Mouse (Mus musculus): ENCODE measurements around the gene Wnt2. TPM values are rescaled to one million over a fixed set of nuclear protein-coding genes. Genes with fewer than 3 reads are reported as not detected.

Gene Wnt2
- not detected for polyA plus RNA-seq (2017; shearing (Covaris generic))

DNA sequence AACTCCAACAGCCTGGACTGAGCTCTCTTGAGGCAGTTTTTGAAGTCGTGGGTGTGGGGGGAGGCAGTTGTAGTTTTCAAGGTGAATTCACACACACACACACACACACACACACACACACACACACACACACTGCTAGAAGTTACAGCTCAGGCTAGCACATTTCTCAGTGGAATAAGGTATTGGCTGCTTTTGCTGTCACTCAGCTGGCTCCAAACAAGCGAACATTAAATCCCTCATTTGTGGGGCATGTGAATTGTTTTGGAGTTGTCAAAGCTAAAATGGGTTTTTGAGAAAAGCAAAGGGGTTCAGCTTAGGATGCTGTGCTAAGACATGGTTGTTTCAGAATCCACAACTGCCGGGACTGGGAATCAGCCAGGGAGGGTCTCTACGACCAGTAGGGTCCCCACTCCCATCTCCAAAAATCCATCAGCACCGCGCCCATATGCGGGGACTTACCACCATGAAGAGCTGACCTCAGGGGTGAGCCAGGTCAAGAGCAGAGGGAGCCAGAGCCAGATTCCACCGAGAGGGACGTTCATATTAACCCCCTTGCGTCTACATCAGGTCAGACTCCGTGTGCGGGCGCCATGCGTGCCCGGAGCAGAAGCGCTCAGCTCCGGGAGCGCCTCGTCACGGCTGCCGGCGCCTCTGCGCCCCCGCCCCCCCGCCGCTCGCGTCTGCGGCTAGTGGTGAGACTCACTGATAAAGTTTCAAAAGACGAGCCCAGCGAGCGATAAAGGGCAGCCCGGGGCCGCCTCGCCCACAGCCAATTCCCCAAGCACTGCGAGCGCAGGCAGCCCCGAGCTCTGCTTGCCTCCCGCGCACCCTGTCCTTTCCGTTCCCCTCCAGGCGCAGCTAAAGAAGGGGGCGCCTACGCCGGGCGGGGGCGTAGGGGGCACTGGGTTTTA, at the start of gene Wnt2:
TSS of gene Wnt2 (minus strand) at position 840 of the 911 bp plus-strand sequence.

Other genes starting within 250 kb of the Wnt2 start
- gene Asz1, start 78.5 kb upstream of the Wnt2 start, polyA plus RNA-seq (2017; shearing (Covaris generic)): not detected
- not detected for gene Cftr, start 140.1 kb upstream of the Wnt2 start, polyA plus RNA-seq (2017; shearing (Covaris generic))